Mouse (Mus musculus): ENCODE data around the gene Scnn1b. TPM values are rescaled to one million over a fixed set of nuclear protein-coding genes. Genes with fewer than 3 reads are reported as not detected.

Scnn1b gene
- polyA plus RNA-seq, 1 experiment from 2014 or later, result not detected

DNA sequence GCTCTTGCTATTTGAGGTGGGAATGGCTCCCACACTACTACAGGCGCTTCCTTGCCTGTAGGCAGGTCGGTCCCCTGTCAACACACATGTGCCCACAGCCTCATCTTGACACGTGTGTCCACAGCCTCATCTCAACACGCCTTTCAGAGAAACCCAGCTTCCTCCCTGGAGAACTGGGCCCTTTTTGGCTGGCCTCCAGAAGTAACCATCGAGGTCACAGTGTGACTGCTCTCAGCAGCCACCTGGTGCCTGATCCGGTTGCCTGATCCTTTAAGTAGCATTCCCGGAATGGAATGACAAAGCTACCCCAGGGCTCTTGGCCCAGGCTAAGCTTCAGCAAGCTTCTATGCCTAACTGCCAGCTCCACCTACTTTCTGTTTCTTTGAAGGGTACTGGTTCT, 66.4 kb downstream of the Scnn1b start:
- Histone ChIP-seq H3K4me3 (ENCODE audit: low read depth, low read length) (no peak overlapping the region), H3K9me3 (ENCODE audit: control insufficient read depth, low read length) (no peaks in the 10 kb centered on the region), H3K9ac (ENCODE audit: low read length) (no peak overlapping the region), H3K4me2 (ENCODE audit: low read depth, severe bottlenecking) (no peak overlapping the region), H3K27me3 (ENCODE audit: control insufficient read depth, insufficient read depth, low read length) (no peaks in the 10 kb centered on the region), H3K36me3 (ENCODE audit: control insufficient read depth, insufficient read depth, low read length) (no peaks in the 10 kb centered on the region; the same call in 1 of the 2 replicates), H3K27ac (replicated peaks; ENCODE audit: low read depth, low read length) (no peak overlapping the region), H3K4me1 (ENCODE audit: control insufficient read depth, insufficient read depth, low read length) (no peaks in the 10 kb centered on the region)
- 67% methylated on average over 7 of the region's 7 CpGs for WGBS
- DNase-seq (ENCODE audit: low spot score) (no peak), ATAC-seq (ENCODE audit: insufficient number of reproducible peaks, low FRiP score, low TSS enrichment, low read depth) (no peak)

DNA sequence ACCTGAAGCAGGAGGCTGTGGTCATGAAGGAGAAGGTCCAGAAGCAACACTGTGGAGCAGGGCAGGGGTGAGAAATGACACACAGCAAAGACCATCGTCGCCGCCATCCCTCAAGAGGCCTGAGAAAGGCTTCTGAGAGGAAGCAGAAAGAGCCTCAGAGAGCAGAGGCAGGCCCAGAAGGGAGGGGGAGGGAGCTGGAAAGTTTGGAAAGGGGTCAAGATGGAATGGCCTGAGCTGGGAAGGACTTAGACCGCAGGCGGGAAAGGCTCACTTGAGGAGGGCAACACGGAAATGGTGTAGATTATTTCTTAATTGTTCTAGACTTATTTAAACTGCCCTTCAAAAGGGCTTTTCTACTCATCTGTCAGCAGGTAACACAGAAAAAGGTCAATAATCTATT, 68.8 kb downstream of the Scnn1b start:
- H3K9me3 ChIP-seq (ENCODE audit: control insufficient read depth, low read length), result no peaks in the 10 kb centered on the region
- ATAC-seq (ENCODE audit: insufficient number of reproducible peaks, low FRiP score, low TSS enrichment, low read depth), result no peak
- H3K27ac ChIP-seq (replicated peaks; ENCODE audit: low read depth, low read length), result no peak overlapping the region
- H3K9ac ChIP-seq (ENCODE audit: low read length), result no peak overlapping the region
- no peak overlapping the region for H3K4me3 ChIP-seq (ENCODE audit: low read depth, low read length)
- no peak for DNase-seq (ENCODE audit: low spot score)
- 78% methylated on average over 6 of the region's 6 CpGs for WGBS
- no peaks in the 10 kb centered on the region for H3K27me3 ChIP-seq (ENCODE audit: control insufficient read depth, insufficient read depth, low read length)
- H3K4me2 ChIP-seq (ENCODE audit: low read depth, severe bottlenecking), result no peak overlapping the region
- H3K36me3 ChIP-seq (ENCODE audit: control insufficient read depth, insufficient read depth, low read length), result no peaks in the 10 kb centered on the region; the same call in 1 of the 2 replicates
- H3K4me1 ChIP-seq (ENCODE audit: control insufficient read depth, insufficient read depth, low read length), result no peaks in the 10 kb centered on the region

- Histone ChIP-seq H3K27ac (replicated peaks; ENCODE audit: low read depth, low read length) (no peak overlapping the region), H3K9ac (ENCODE audit: low read length) (no peak overlapping the region), H3K4me1 (ENCODE audit: control insufficient read depth, insufficient read depth, low read length) (no peaks in the 10 kb centered on the region), H3K36me3 (ENCODE audit: control insufficient read depth, insufficient read depth, low read length) (no peaks in the 10 kb centered on the region; the same call in 1 of the 2 replicates), H3K4me2 (ENCODE audit: low read depth, severe bottlenecking) (no peak overlapping the region), H3K9me3 (ENCODE audit: control insufficient read depth, low read length) (no peaks in the 10 kb centered on the region), H3K4me3 (ENCODE audit: low read depth, low read length) (no peak overlapping the region), H3K27me3 (ENCODE audit: control insufficient read depth, insufficient read depth, low read length) (no peaks in the 10 kb centered on the region)
- ATAC-seq (ENCODE audit: insufficient number of reproducible peaks, low FRiP score, low TSS enrichment, low read depth) (no peak), DNase-seq (ENCODE audit: low spot score) (no peak)
- 93% methylated on average over 2 of the region's 2 CpGs for WGBS
Observed at GRCm38 (mm10) chr7:121934346-121934745, 69.5 kb downstream of the Scnn1b start.

- Histone ChIP-seq H3K4me1 (ENCODE audit: control insufficient read depth, insufficient read depth, low read length) (no peaks in the 10 kb centered on the region), H3K27me3 (ENCODE audit: control insufficient read depth, insufficient read depth, low read length) (no peaks in the 10 kb centered on the region), H3K4me3 (ENCODE audit: low read depth, low read length) (no peak overlapping the region), H3K36me3 (ENCODE audit: control insufficient read depth, insufficient read depth, low read length) (no peaks in the 10 kb centered on the region), H3K4me2 (ENCODE audit: low read depth, severe bottlenecking) (no peak overlapping the region), H3K9ac (ENCODE audit: low read length) (no peak overlapping the region), H3K9me3 (ENCODE audit: control insufficient read depth, low read length) (no peaks in the 10 kb centered on the region), H3K27ac (replicated peaks; ENCODE audit: low read depth, low read length) (no peak overlapping the region)
- 80% methylated on average over 12 of the region's 12 CpGs for whole genome bisulfite sequencing
- no peak for DNase-seq (ENCODE audit: low spot score)
- no peak for ATAC-seq (ENCODE audit: insufficient number of reproducible peaks, low FRiP score, low TSS enrichment, low read depth)
Observed at GRCm38 (mm10) chr7:121935906-121936794, 71.3 kb downstream of the Scnn1b start.

- H3K36me3 ChIP-seq (ENCODE audit: control insufficient read depth, insufficient read depth, low read length), result no peaks in the 10 kb centered on the region
- H3K9me3 ChIP-seq (ENCODE audit: control insufficient read depth, low read length), result no peaks in the 10 kb centered on the region
- no peak for ATAC-seq (ENCODE audit: insufficient number of reproducible peaks, low FRiP score, low TSS enrichment, low read depth)
- 80% methylated on average over 14 of the region's 14 CpGs for WGBS
- no peak overlapping the region for H3K27ac ChIP-seq (replicated peaks; ENCODE audit: low read depth, low read length)
- no peak overlapping the region for H3K4me3 ChIP-seq (ENCODE audit: low read depth, low read length)
- H3K4me2 ChIP-seq (ENCODE audit: low read depth, severe bottlenecking), result no peak overlapping the region
- no peaks in the 10 kb centered on the region for H3K27me3 ChIP-seq (ENCODE audit: control insufficient read depth, insufficient read depth, low read length)
- no peak overlapping the region for H3K9ac ChIP-seq (ENCODE audit: low read length)
- DNase-seq (ENCODE audit: low spot score), result no peak
- no peaks in the 10 kb centered on the region for H3K4me1 ChIP-seq (ENCODE audit: control insufficient read depth, insufficient read depth, low read length)
Observed at GRCm38 (mm10) chr7:121936861-121937630, 72.2 kb downstream of the Scnn1b start.

DNA sequence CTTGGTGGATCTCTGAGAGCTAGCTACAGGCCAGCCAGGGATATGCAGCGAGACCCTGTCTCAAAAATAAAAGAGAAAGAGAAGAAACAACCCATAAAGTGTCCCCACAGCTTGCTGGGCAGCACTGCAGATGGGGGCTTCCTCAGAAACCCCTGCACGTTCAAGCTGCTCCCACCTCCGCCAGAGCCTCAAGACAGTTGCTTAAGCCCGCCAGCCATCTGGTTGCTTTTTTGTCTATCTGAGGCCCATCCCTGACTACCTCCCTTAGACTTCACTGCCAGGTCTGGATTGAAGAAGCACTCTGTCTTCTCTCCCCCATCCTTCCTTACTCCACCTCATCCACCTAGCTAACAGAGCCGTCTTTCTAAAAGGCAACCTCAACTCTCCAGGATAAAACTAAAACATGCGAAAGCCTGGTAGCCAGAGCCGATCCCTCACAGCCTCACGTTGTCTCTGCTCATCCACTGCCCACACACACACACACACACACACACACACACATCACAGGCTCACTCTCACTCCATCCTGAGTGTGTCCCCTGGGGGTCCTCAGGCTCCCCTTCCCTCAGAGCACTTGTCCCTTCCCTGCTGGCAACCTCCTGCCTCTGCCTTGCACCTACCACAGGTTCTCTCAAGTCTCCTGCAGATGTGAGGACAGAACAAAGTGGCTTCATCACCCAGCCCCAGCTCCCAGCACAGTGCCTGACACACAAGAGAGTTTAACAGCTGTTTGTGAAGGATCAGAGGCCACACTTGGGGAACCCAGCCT, 73.5 kb downstream of the Scnn1b start:
- DNase-seq (ENCODE audit: low spot score) (no peak), ATAC-seq (ENCODE audit: insufficient number of reproducible peaks, low FRiP score, low TSS enrichment, low read depth) (no peak)
- no peaks in the 10 kb centered on the region for H3K9me3 ChIP-seq (ENCODE audit: control insufficient read depth, low read length)
- H3K4me2 ChIP-seq (ENCODE audit: low read depth, severe bottlenecking), result no peak overlapping the region
- H3K9ac ChIP-seq (ENCODE audit: low read length), result no peak overlapping the region
- H3K27me3 ChIP-seq (ENCODE audit: control insufficient read depth, insufficient read depth, low read length), result no peaks in the 10 kb centered on the region
- no peaks in the 10 kb centered on the region for H3K36me3 ChIP-seq (ENCODE audit: control insufficient read depth, insufficient read depth, low read length)
- 81% methylated on average over 8 of the region's 8 CpGs for WGBS
- H3K4me1 ChIP-seq (ENCODE audit: control insufficient read depth, insufficient read depth, low read length), result no peaks in the 10 kb centered on the region
- H3K27ac ChIP-seq (replicated peaks; ENCODE audit: low read depth, low read length), result no peak overlapping the region
- no peak overlapping the region for H3K4me3 ChIP-seq (ENCODE audit: low read depth, low read length)

DNA sequence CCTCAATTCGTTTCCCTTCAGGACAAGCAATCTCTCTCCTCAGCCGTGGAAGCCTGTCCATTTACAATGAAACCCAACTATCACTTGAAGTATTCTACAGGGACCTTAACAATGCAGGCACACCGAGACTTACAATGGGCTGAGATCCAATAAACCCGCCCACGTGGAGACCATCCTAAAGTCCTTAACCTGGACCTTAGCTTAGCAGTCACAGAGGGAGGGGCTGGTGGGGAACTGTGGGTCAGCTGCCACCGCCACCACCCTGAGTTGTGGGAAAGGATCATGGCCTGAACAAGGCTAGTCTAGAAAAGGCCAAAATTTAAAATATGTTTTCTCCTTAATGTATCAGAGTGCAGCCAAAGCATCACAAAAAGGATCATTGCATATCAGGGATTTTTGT, 74.4 kb downstream of the Scnn1b start:
- Histone ChIP-seq H3K9ac (ENCODE audit: low read length) (no peak overlapping the region), H3K4me1 (ENCODE audit: control insufficient read depth, insufficient read depth, low read length) (no peaks in the 10 kb centered on the region), H3K4me2 (ENCODE audit: low read depth, severe bottlenecking) (no peak overlapping the region), H3K9me3 (ENCODE audit: control insufficient read depth, low read length) (no peaks in the 10 kb centered on the region), H3K27ac (replicated peaks; ENCODE audit: low read depth, low read length) (no peak overlapping the region), H3K4me3 (ENCODE audit: low read depth, low read length) (no peak overlapping the region), H3K36me3 (ENCODE audit: control insufficient read depth, insufficient read depth, low read length) (no peaks in the 10 kb centered on the region), H3K27me3 (ENCODE audit: control insufficient read depth, insufficient read depth, low read length) (no peaks in the 10 kb centered on the region)
- no peak for DNase-seq (ENCODE audit: low spot score)
- no peak for ATAC-seq (ENCODE audit: insufficient number of reproducible peaks, low FRiP score, low TSS enrichment, low read depth)
- 68% methylated on average over 6 of the region's 6 CpGs for WGBS

- Histone ChIP-seq H3K36me3 (ENCODE audit: control insufficient read depth, insufficient read depth, low read length) (no peaks in the 10 kb centered on the region), H3K27ac (replicated peaks; ENCODE audit: low read depth, low read length) (no peak overlapping the region), H3K4me2 (ENCODE audit: low read depth, severe bottlenecking) (no peak overlapping the region), H3K4me3 (ENCODE audit: low read depth, low read length) (no peak overlapping the region), H3K9me3 (ENCODE audit: control insufficient read depth, low read length) (no peaks in the 10 kb centered on the region), H3K9ac (ENCODE audit: low read length) (no peak overlapping the region), H3K27me3 (ENCODE audit: control insufficient read depth, insufficient read depth, low read length) (no peaks in the 10 kb centered on the region), H3K4me1 (ENCODE audit: control insufficient read depth, insufficient read depth, low read length) (no peaks in the 10 kb centered on the region)
- DNase-seq (ENCODE audit: low spot score) (no peak), ATAC-seq (ENCODE audit: insufficient number of reproducible peaks, low FRiP score, low TSS enrichment, low read depth) (no peak)
- WGBS, result 36% methylated on average over 4 of the region's 4 CpGs
Observed at GRCm38 (mm10) chr7:121939729-121940128, 74.9 kb downstream of the Scnn1b start.
